Mouse (Mus musculus): ENCODE results near the gene Lhfpl5.
A peak's percentile ranks its signal among the peaks of the same experiment; 100 is the strongest.

Gene Lhfpl5

GRCm38 (mm10) chr17:28572941-28573340 is 2.5 kb upstream of the Lhfpl5 start:
- DNase-seq, result no peak

DNA sequence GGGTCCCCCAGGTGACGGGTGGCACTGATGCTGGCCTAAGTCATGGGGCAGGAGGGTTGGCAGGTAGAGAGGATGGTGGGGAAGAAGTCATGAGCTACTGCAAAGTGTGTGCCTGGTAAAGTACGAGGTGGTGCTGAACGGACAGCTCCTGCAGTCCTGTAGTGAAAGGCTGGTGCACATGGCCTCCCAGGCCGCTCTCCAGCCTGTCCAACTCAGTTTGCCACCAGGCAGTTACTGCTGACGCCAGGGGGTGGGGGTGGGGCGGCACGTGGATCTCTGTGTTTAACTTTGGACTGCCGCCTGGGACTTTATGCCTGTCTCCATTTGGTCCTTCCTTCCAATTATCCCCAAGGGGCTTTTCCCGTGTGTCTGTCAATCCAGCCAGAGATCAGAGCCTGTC is 5.0 kb downstream of the Lhfpl5 start:
- DNase-seq, result peak in 1 of 2 experiments; percentile 44

DNA sequence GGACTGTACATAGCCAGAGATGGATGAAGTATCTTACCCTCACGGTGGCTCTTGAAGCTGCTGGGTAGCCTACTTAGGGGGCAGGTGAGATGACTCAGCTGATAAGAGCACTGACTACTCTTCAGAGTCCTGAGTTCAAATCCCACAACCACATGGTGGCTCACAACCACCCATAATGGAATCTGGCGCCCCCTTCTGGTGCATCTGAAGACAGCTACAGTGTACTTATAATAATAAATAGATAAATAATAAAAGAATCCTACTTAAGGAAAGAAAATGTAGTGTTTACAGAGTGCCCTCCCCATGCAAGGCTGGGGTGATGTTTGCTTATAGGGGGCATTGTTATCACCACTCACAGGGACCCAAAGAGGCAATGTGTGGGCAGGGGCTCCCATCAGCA is 5.6 kb downstream of the Lhfpl5 start:
- no peak for DNase-seq

- DNase-seq, result no peak
Observed at GRCm38 (mm10) chr17:28586509-28586908, 11.1 kb downstream of the Lhfpl5 start.

- DNase-seq, result no peak
Observed at GRCm38 (mm10) chr17:28588591-28588990, 13.2 kb downstream of the Lhfpl5 start.

- no peak for DNase-seq
Observed at GRCm38 (mm10) chr17:28590596-28590995, 15.2 kb downstream of the Lhfpl5 start.

GRCm38 (mm10) chr17:28591476-28591875 is 16.0 kb downstream of the Lhfpl5 start:
- no peak for DNase-seq

- DNase-seq, result peak; percentile 89 to 91
Observed at GRCm38 (mm10) chr17:28592998-28593397, 17.6 kb downstream of the Lhfpl5 start.

GRCm38 (mm10) chr17:28593965-28594364 is 18.5 kb downstream of the Lhfpl5 start:
- peak; percentile 29 to 32 for DNase-seq

DNA sequence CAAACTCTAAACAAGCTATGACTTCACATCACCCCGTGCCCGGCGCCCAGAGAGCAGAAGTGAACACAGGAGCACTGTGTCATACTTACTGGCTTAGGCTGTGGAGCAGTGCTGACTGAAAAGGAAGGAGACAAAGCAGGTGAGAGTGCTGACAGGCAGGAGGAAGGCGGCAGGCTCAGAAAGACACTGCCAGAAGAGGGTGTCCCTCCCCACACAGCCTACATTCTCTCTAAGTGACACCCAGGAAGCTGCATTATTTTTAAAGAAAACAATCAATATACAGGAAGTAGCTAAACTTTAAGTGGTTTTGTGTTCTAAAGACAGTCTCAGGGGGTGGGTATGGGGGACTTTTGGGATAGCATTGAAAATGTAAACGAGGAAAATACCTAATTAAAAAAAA is 25.3 kb downstream of the Lhfpl5 start:
- DNase-seq, result no peak

- DNase-seq, result no peak
Observed at GRCm38 (mm10) chr17:28601557-28602250, 26.3 kb downstream of the Lhfpl5 start.

DNA sequence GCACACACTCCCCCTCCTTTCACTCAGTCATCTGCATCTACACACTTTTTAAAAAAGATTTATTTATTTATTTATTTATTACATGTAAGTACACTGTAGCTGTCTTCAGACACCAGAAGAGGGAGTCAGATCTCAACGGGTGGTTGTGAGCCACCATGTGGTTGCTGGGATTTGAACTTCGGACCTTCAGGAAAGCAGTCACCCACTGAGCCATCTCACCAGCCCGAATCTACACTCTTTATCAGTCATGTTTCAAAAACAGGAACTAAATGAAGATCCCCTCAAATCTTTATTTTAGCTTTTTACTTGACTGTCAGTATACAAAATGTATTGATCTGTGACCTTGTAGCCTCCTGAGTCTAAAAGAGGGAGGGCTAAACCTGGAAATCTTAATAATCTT is 34.1 kb downstream of the Lhfpl5 start:
- DNase-seq, result no peak

- no peak for DNase-seq
Observed at GRCm38 (mm10) chr17:28612603-28613002, 37.2 kb downstream of the Lhfpl5 start.

DNA sequence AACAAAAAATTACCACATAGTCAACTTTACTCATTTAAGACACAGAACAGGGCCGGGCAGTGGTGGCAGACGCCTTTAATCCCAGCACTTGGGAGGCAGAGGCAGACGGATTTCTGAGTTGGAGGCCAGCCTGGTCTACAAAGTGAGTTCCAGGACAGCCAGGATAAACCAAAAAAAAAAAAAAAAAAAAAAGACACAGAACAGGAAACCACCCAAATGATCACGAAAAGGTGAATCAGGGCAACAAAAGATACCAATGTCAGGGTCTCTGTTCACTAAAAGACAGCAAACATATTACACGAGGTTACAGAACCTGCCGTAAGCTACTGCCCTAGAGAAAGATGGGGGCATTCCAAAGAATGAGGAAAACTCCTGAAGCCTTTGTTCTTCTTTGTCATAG is 37.7 kb downstream of the Lhfpl5 start:
- no peak for DNase-seq

GRCm38 (mm10) chr17:28615332-28615731 is 39.9 kb downstream of the Lhfpl5 start:
- DNase-seq, result no peak

GRCm38 (mm10) chr17:28617636-28618035 is 42.2 kb downstream of the Lhfpl5 start:
- no peak for DNase-seq

DNA sequence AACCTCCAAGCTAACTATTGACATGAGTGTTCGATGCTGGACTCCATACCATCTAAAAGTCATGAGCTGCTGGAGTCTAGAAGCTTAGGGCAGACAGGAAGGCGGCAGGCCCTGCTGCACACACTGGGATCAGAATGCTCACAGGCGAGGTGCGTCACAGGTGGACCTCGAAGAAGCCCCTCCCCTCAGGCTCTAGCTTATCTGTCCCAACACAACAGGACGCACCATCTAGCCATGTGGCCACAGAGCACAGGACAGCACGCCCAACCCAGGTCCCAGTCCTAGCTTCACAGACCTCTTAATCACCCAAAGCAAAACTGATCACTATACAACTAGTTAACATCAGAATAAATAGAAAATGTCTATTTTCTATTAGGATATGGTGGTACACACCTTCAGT is 42.7 kb downstream of the Lhfpl5 start:
- DNase-seq, result no peak

GRCm38 (mm10) chr17:28618775-28619174 is 43.3 kb downstream of the Lhfpl5 start:
- DNase-seq, result no peak

DNA sequence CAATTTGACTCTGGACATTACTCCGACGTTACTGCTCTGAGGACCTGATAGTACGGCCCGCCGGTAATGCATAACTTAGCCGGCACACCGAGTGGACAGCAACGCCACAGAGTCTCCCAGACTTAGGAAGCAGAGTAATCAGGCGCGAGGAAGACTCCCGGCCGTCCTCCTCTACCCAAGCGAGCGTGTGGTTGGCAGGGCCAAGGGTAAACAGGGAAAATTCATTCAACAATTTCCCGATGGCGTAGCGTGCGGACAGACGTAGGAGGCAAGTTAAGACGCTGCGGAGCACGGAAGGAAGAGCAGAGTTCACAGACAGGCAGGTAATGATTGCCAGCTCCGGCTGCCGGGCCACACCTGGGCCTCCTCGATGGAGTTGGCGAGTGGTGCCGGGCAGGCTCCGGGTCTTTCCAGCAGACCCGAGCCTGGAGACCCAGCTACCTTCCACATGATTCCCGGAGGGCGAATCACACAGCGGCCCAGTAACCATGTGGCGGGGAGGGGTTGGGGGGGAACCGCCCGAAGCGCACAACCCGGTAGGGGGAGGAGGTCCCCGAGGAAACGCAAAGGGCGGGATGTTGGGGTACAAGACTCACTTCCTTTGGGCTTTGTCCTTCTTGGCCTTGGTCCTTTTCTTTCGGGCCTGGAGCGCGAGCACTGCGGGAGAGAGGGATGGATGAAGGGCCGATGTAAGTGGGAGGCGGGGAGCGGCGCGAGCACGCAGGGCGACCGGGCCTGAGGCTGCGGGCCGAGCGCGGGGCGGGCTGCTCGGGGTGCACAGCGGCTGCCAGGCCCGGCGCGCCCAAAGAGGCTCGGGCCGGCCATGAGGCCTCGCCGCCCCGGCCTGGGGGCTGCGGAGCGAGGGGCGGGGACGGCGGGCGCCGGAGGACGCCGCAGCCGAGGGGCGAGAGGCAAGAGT is 46.2 kb downstream of the Lhfpl5 start:
- peak; percentile 65 to 67 for DNase-seq

DNA sequence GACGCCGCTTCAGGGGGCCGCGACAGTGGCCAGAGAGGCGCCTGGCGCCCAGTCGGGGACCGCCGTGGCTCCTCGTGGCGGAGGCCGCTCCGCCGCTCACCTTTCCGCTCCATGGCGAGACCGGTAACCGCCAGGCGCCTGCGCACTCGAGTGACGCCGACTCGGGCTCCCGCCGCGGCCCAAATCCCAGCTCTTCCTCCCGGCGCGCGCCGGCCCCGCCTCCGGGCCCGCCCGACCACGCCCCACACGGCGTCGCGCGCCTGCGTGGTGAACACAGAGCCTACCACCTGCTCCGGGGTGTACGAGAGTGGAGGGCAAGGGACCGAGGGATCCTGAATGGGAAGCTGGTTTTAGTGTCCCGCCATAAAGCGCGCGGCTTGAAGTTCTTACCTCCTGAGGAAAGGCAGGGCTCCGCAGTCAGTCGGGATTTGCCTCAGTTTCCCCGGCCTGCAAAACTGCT is 46.9 kb downstream of the Lhfpl5 start, which contains the start of gene Srpk1:
Gene Srpk1 (minus strand): TSS at position 410 of the 460 bp plus-strand sequence.
- DNase-seq, result peak; percentile 94 to 97

GRCm38 (mm10) chr17:28624841-28625240 is 49.4 kb downstream of the Lhfpl5 start:
- DNase-seq, result no peak

GRCm38 (mm10) chr17:28625327-28625726 is 49.9 kb downstream of the Lhfpl5 start:
- no peak for DNase-seq

DNA sequence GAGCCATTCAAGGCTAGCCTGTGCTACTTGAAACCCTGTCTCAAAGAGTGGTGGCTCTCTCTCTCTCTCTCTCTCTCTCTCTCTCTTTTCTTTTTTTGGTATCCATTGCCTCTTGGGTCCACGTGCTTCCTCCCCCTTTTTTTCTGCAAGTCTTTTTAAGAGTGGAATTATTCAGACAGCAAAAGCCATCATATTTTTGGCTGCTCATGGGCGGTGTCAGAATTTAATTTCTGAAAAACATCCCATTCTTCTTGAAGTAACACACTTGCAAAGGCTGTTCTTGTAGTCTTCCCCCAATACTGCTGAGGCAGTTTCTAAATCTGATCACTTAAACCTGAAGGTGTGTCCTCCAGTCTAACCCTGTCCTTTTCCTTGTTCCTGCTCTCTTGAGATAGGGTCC is 51.5 kb downstream of the Lhfpl5 start:
- DNase-seq, result no peak

Measured in cerebellum, postnatal 10 days (tissue).